Mouse (Mus musculus) megakaryocyte-erythroid progenitor cell, adult 5-6 weeks (primary cell): ENCODE results near the gene Uqcc3. TPM values are rescaled to one million over a fixed set of nuclear protein-coding genes. Genes with fewer than 3 reads are reported as not detected.
"Not testable (repeated sequence)": the region's sequence is repeated elsewhere in the genome, so short reads cannot be mapped to it uniquely, and the experiment has no call there.

Experiments
- ATAC-seq: replicated peaks from 2 replicates; pipeline ENCODE4 v1.8.0; 2016; ENCODE audit warnings: mild to moderate bottlenecking, inconsistent platforms; ENCODE audit not compliant: severe bottlenecking, poor library complexity, low FRiP score, low TSS enrichment
- total RNA-seq, 2 experiments: library from RNA; stranded (forward) in 1 of 2; stranded (reverse) in 1 of 2; fragments of 200-1000, 215-1000 nt in 1 of 2; fragments of >200 nt in 1 of 2; fragmentation: Nextera tagmentation in 1 of 2; gene quantifications; 2 replicates each; pipeline ENCODE4 v1.2.3; 2014 to 2017

The Uqcc3 gene
- total RNA-seq, 2 experiments from 2014 or later: 46.7 to 73.3 TPM

DNA sequence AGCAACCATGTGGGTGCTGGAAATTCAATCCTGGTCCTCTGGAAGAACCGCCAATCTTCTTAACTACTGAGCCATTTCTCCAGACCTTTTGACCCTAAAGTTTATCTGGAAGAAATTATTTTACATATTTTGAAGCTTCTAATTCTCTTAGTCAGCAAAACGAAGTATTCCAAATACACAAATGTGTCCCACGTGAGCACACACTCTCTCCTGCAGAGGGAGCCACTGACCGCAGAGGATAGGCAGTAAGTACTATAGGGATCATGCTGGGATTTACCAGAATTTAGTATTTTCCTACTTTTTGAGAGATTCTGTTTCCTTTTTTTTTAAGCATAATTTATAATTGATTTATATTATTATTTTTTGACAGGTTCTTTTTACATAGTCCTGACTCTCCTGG, 23.0 kb downstream of the Uqcc3 start:
- ATAC-seq: 0 out of 2 replicates have a peak, but pooled peaks have one; percentile 52

DNA sequence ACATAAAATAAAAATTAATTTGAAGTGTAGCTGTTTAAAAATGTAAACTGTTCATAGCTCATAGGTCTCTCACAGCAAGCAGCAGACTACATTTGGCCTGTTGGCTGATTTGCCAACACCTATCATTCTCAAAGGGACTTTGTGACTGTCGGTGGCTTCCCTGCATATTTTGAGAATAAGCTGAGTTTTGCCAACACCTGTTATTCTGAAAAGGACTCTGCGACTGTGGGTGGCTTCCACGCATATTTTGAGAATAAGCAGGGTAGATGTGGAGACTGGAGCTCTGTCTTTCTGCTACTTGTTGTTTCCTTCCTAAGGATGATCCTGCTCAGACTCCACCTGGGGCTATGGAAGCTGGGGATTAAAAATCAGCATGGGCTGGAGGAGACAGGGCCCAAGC, 27.6 kb downstream of the Uqcc3 start:
- ATAC-seq: no peak

DNA sequence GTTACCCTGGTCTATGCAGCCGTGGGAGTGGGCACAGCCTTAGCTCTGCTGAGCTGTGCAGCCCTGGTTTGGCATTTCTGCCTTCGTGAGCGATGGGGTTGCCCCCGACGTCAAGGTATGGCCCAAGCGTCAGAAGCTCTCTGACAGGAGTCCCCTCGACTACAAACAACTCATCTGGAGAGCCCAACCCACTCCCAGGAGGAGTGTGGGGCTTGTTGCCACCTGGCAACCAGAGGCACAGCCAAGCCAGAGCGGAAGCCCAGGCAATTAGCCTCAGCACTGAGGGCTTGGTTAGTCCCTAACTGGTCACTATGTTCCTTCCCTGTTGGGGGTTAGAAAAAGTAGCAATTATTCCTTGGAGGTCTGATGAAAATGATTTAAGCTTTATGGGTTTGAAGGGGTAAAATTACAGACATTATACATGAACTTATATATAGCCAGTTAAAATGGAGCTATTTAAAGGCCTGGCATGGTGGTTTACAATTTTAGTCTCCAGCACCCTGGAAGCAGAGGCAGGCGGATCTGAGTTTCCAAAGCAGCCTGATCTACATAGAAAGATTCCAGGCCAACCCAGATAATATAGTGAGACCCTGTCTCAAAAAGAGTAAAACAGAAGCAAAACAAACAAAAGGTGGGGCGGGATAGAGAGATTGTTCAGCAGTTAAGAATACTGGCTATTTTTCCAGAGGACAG, 28.3 kb downstream of the Uqcc3 start:
- no peak for ATAC-seq

DNA sequence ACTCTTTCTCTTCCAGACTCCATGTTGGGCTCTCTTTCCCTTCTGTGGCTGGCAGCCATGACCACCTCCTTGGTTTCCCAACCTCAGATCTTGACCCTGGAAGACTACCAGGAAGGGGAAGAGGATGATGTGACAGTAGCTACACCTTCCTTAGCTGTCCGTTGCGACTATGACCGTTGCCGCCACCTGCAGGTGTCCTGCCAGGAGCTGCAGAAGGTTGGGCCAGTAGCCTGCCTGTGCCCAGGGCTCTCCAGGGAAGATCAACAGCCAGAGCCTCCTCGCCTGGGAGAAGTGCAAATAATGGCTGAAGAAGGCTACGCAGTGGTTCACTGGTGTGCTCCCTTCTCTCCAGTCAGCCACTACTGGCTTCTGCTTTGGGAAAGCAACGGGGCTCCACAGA, 29.1 kb downstream of the Uqcc3 start:
- no peak for ATAC-seq

DNA sequence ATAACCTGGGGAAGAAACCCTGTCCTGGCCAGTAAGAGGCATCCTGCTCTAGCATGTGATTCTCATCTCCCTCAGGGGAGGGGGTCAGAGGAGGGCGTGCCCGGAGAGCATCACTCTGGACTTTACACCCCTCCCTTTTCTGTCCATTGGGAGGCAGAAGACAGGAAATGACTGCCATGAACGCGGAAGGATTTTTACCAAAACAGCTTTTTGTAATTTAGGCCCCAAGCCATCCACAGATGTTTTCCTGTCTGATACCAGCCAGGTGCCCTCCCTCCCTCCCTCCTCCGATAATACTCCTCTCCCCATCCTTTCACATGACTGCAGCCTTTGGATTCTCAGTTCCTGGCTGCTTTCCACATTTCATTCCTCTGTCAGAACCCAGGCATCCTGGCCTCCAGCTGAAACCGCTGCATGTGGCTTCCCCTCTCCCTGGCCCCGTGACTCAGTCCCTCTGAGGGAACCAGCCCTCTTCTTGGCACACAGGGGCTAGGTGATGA, 30.3 kb downstream of the Uqcc3 start, which contains the start of gene Lrrn4cl:
Lrrn4cl (plus strand) TSS at position 367 of the 500 bp plus-strand sequence.
- peak; percentile 36; the same call in 1 of the 2 replicates for ATAC-seq

DNA sequence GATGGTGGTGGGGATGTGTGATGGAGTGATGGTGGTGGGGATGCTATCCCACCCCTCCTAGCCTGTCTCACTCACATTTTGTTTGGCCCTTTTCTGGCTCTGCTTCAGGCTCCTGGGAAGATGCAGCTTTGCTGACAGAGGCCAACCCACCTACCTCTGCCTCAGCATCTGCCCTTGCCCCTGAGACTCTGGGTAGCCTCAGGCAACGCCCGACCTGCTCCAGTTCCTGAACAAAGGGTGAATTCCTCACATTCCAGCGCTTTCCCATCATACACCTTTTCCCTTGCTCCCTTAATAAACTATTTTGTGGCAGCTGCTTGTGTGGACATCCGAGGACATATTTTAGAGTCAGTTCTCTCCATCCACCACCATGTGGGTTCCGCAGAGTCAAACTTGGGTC, 32.4 kb downstream of the Uqcc3 start:
- no peak for ATAC-seq

DNA sequence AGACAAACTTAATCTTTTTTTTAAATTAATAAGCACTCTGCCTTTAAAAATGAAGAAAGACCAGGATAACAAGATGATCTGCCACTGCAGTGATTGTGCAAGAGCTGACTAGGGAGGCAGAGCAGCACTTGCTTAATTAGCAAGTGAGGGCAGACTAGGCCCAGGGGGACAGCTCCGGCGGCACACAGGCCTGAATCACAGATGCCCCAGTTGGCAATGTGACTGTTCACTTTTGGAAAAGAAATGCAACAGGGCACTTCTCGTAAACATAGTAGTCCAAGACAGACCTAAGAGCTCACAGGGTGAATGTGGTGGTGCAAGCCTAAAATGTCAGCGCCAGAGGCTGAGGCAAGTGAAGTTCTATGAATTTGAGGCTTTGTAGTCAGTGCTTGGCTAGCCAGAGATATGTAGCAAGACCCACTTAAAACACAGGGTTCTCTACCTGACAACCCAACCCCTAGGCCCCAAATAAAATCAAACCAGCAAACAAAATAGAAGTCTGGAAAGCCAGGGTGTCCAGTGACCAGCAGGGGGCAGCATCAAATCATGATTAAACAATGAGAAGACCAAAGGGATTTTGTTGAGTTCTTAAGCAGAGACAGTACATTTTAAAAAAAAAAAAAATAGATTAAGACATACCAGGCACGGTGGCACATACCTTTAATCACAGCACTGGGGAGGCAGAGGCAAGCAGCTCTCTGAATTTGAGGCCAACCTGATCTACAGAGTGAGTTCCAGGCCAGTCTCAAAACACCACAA, 36.2 kb downstream of the Uqcc3 start:
- ATAC-seq: peak; percentile 42; the same call in 1 of the 2 replicates

DNA sequence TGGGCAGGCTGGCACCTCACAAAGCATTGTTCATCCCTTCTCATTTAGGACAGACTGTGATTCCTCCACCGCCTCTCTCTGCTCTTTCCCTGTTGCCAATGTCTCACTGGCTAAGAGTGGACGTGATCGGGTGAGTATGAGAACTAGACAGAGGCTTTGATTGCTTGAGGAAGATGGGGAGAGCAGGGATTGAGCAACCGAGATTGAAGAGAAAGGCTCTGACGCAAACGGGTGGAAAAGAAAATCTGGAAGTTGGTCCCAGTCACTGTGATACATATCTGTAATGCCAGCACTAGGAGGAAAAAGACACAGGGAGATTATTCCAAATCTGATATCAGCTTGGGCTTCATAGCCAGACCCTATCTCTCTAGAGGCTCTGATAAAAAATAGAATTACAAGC, 37.8 kb downstream of the Uqcc3 start:
- ATAC-seq: no peak

DNA sequence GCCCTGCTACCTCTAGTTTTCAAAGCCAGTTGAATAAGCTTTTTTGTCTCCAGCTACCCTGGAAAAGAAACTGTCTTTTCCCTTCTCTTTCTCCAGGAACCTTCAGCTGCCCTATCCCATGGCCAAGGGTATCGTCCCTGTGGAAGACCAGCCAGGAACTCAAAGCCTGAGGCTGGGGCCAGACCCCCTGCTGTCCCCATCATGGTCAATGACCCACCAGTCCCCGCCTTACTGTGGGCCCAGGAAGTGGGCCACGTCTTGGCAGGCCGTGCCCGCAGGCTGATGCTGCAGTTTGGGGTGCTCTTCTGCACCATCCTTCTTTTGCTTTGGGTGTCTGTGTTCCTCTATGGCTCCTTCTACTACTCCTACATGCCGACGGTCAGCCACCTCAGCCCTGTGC, 39.7 kb downstream of the Uqcc3 start:
- no peak for ATAC-seq

DNA sequence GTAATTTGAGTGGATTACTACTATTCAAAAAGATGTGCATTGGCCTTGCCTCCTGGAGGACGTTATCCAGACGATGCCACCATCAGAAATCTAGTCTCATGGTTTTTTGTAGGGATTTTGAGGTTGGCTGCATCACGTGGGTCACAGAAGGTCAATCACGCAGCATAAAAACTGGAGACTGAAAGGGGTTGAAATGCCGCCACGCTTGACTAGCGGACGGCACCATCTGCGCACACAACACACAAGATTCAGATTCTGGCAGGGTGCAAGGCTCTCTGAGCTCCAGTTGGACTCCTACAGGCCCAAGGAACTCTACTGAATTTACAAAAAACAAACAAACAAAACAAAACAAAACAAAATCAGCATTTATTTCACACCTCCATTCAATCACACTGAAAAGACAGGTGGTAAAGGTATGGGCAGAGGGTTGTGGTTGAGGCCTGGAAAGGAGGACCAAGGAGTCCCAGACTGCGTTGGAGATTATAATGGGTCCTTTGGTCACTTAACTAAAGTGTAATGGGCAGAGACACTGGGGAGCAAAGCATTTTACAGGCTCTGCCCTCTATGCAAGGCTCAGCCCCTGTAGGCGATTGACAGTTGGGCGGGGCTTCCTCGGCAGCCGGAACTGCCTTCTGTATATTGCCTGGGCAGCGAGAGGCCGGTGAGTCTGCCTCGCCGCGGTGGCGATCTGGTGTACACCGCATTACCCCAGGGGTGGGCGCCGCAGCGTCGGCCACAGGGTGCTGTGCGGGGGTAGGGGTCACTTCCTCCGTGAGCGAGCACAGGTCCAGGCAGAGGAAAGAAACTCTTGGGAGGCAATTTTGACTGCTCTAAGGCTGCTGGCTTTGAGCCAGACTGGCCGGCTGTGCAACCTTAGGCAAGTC, 40.6 kb downstream of the Uqcc3 start:
- peak; percentile 71 for ATAC-seq

DNA sequence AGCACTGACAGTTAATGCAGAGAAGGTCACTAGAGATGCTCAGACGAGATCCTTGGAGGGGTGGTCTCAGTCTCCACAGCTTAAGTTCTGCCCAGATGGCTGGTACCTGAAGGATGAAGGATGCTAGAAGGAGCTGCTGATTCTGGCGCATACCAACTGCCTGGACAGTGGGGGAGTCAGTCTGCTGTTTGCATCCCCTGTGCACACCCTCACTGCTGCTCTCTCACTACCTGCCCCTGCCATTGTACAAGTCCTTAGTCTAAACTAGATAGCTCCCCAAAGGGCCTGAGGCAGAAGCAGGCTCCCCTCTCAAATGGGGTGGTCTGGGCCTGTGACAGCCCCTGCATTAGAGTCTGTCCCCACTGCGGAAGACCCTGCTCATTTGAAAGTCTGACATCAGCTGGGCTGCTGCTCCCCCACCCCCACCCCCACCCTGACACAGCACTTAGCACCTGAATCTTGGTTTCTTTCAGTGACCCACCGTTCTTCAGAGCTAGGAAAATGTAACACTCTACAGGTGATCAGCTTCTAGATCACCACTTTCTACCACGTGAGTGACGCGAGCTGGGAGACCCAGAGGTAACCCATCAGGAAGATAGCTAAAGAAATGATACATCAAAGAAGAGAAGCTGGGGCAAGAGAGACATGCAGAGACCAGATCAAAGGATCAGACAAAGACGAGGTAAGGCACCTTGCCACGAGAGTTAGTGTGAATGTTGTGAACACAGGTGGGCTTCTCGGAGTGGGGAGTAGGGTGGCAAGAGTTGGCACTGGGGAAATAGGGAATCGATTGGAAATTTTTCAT, 41.4 kb downstream of the Uqcc3 start, which contains the start of gene Gng3:
Gng3 (minus strand) TSS at position 92 of the 805 bp plus-strand sequence.
- ATAC-seq: no peak

DNA sequence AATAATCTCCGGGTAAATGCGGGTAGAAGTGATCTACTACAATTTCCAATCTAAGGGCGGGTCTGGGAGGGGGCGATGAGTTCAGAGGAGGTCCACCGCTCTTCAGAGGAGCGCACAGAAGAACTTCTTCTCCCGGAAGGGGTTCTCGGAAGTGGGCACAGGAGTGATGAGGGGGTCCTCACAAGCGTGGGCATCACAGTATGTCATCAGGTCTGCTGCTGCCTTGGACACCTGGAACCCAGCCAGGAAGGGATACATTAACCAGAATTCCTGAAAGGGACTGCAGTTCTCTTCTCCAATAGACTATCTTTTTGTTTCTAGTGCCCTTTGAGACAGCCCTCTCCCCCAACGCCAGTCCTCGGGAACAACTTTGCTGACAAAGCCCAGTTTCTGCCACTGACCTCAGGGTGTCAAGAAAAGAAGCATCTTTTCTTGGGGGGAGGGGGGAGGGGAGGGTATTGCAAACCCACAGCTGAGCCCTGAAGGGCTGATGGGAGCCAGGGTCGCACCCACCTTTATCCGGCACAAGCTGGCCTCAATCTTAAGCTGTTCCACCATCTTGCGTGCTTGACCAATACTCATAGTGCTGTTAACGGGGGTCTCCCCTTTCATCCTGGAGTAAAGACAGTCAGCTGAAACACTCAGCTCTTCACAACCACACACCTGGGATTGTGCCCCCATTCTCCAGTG, 42.5 kb downstream of the Uqcc3 start:
- ATAC-seq: no peak

DNA sequence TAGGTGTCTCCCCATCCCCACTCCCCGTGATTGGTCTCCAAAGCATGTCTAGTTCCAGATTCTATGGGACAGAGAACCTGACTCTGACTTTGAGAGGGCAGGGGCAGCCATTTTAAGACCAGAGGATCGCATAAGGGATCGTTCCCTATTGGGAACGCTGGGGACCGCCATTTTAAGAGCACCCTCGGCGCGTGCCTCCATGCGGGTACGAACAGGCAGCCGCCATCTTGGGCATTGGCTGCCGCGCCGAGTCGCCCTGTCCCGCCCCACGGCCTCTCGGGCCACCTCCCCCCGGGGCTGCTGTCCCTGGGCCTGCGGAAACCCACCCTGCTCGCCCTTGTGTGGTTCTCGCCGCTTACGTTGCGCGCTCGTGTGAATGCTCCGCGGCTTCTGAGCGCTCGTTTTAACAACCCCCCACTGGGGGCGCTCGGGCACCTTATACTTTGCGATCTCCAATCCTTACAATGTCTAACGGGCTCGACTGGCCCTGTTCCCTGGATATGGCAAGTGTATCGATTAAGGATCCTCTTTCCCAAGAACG, 43.4 kb downstream of the Uqcc3 start, which contains the start of gene Bscl2:
Bscl2 (plus strand) TSS at position 217 of the 541 bp plus-strand sequence.
- ATAC-seq: peak; percentile 71

DNA sequence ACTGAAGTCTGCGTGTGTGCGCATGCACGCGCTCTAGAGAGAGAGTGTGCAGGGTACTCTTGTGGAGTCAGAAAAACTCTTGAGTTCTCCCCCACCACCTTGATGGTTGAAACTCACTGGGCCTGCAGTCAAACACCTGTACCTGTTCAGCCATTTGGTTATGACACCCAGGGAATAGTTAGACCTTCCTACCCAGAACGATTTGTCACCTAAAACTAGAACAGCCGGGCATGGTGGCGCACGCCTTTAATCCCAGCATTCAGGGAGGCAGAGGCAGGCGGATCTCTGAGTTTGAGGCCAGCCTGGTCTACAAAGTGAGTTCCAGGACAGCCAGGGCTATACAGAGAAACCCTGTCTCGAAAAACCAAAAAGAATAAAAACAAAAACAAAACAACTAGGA, 44.4 kb downstream of the Uqcc3 start:
- not testable (repeated sequence) for ATAC-seq

DNA sequence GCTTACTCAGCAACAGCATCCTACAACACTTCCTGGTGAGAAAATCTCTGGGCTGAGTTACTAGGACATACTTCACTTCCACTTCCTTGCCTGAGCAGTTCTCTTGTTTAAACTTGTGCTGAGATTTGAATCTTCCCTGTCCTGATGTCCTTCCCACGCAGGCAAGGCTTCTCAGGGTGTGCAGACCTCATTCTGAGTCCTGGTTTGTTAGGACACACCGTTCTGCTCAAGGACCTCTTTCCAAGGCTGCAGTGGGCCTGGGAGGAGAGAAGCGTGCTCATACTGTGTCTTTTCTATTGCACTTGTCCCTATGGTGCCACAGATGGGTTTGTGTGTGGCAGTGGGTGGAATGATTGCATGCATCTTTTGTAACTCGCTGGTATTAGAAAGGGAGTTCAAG, 47.8 kb downstream of the Uqcc3 start:
- ATAC-seq: no peak

DNA sequence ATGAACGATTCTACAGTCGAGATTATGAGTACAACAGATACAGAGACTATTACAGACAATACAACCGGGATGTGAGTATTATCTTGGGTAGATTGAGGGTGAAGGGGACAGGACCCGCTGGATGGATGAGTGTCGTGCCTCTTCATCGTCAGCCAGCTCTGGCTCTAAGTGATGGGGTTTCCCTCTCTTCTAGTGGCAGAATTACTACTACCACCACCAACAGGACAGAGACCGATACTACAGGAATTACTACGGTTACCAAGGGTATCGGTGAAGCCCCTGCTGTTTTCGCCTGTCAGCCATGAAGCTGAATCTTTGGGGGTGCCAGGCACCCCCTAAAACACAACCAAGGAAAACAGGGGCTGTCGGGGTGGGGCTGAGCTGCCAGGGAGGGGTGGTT, 49.5 kb downstream of the Uqcc3 start:
- ATAC-seq: 0 out of 2 replicates have a peak, but pooled peaks have one; percentile 35

DNA sequence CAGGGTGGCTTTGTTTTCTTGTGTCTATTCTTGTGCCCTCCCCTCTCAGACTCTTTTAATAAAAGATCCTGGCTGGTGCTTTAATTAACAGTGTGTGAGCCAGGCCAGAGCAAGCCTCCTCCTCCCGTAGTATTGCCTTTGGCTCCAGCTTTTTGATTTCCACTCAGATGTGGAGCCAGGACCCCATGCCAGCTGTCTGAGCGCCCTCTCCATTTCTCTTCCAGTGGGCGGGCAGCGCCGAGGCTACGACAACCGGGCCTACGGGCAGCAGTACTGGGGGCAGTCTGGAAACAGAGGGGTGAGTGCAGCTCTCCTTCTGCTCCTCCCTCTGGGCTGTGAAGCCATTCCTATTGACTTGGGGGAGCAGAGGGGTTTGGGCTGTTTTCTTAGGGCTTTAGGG, 50.1 kb downstream of the Uqcc3 start:
- ATAC-seq: no peak
